15 mouse cellular contexts compared by ENCODE assay signal in genomic region chr2:166149482-166149881, GRCm38 (mm10). TPM values are rescaled to one million over a fixed set of nuclear protein-coding genes. Genes with fewer than 3 reads are reported as not detected.
DNase-seq lines count a peak whose midpoint lies in the region; ATAC-seq and TF ChIP-seq lines count a peak whose summit lies in the region.
"Had no signal": no experiment of that assay in that cellular context is flagged by ENCODE, and none has a peak within 500 bp of the region (broad histone marks: within the 10 kb centered on the region; RNA-seq: fewer than 3 reads in every experiment).

No protein-coding gene starts in this region.

- WGBS in heart, embryonic 14.5 days, result 48% methylated on average over 8 of the region's 8 CpGs
- WGBS in embryonic facial prominence, embryonic 14.5 days, result 47% methylated on average over 8 of the region's 8 CpGs
- 36% methylated on average over 8 of the region's 8 CpGs for WGBS in limb, embryonic 14.5 days
- WGBS in kidney, embryonic 16.5 days, result 74% methylated on average over 8 of the region's 8 CpGs
- 82% methylated on average over 8 of the region's 8 CpGs for WGBS in forebrain, embryonic 13.5 days

- intact Hi-C loops in heart, postnatal 10 days (cut with DNase I), result no loop called here

- peak overlapping the region; percentile 58; the same call in 1 of the 2 replicates for H3K9ac ChIP-seq in heart, embryonic 14.5 days (ENCODE audit: low read length)
- 0 out of 2 replicates have a peak overlapping the region, but pooled peaks have one; percentile 17 for H3K9ac ChIP-seq in embryonic facial prominence, embryonic 14.5 days (ENCODE audit: low read depth, low read length)
- no peak overlapping the region for H3K9ac ChIP-seq in limb, embryonic 14.5 days (ENCODE audit: low read depth, low read length, severe bottlenecking)
- H3K9ac ChIP-seq in kidney, embryonic 16.5 days (replicated peaks; ENCODE audit: low read length), result no peak overlapping the region
- H3K9ac ChIP-seq in forebrain, embryonic 13.5 days, result no peak overlapping the region

- H3K36me3 ChIP-seq in heart, embryonic 14.5 days (ENCODE audit: control insufficient read depth, insufficient read depth, low read length), result peaks cover 11% of the 10 kb centered on the region; the same call in 1 of the 2 replicates
- H3K36me3 ChIP-seq in embryonic facial prominence, embryonic 14.5 days (ENCODE audit: control insufficient read depth, insufficient read depth, low read length), result no peaks in the 10 kb centered on the region
- H3K36me3 ChIP-seq in limb, embryonic 14.5 days (ENCODE audit: control insufficient read depth, insufficient read depth, low read length), result peaks cover 6% of the 10 kb centered on the region; the same call in 1 of the 2 replicates
- no peaks in the 10 kb centered on the region for H3K36me3 ChIP-seq in kidney, embryonic 16.5 days (ENCODE audit: insufficient read depth, low read length)
- no peaks in the 10 kb centered on the region for H3K36me3 ChIP-seq in forebrain, embryonic 13.5 days (ENCODE audit: poor library complexity, severe bottlenecking)

- H3K4me2 ChIP-seq in heart, embryonic 14.5 days (ENCODE audit: low read length), result no peak overlapping the region
- H3K4me2 ChIP-seq in embryonic facial prominence, embryonic 14.5 days (ENCODE audit: low read depth, low read length), result peak overlapping the region; percentile 20; the same call in 1 of the 2 replicates
- H3K4me2 ChIP-seq in limb, embryonic 14.5 days (replicated peaks; ENCODE audit: low read depth, low read length, severe bottlenecking), result peak overlapping the region; percentile 14; the same call in 1 of the 2 replicates
- H3K4me2 ChIP-seq in kidney, embryonic 16.5 days (replicated peaks; ENCODE audit: low read depth, low read length), result no peak overlapping the region
- H3K4me2 ChIP-seq in forebrain, embryonic 13.5 days, result no peak overlapping the region
- H3K4me2 ChIP-seq: liver, embryonic 11.5 days had no signal

- H3K9me3 ChIP-seq in heart, embryonic 14.5 days (ENCODE audit: control insufficient read depth, low read length), result no peaks in the 10 kb centered on the region
- H3K9me3 ChIP-seq in embryonic facial prominence, embryonic 14.5 days (ENCODE audit: control insufficient read depth, low read length), result no peaks in the 10 kb centered on the region
- H3K9me3 ChIP-seq in limb, embryonic 14.5 days (ENCODE audit: control insufficient read depth, low read length), result no peaks in the 10 kb centered on the region
- no peaks in the 10 kb centered on the region for H3K9me3 ChIP-seq in kidney, embryonic 16.5 days (ENCODE audit: low read length)
- no peaks in the 10 kb centered on the region for H3K9me3 ChIP-seq in forebrain, embryonic 13.5 days (replicated peaks)

- no peak for TF ChIP-seq POLR2A in limb, embryonic 14.5 days (IDR thresholded peaks at IDR 0.05; ENCODE audit: borderline replicate concordance, extremely low read depth, insufficient read depth, insufficient read length)

- H3K4me3 ChIP-seq in heart, embryonic 14.5 days (ENCODE audit: control insufficient read depth in 1 of 2, insufficient read depth in 1 of 2, low read depth in 1 of 2, low read length in 2 of 2), result no peak overlapping the region
- H3K4me3 ChIP-seq in brown adipose tissue, adult 24 weeks (ENCODE audit: insufficient read depth, low read depth, low read length), result no peak overlapping the region
- H3K4me3 ChIP-seq in embryonic facial prominence, embryonic 14.5 days (ENCODE audit: low read depth, low read length), result no peak overlapping the region
- H3K4me3 ChIP-seq in limb, embryonic 14.5 days (replicated peaks; ENCODE audit: low read length), result no peak overlapping the region
- H3K4me3 ChIP-seq in kidney, embryonic 16.5 days (ENCODE audit: low read length), result no peak overlapping the region
- H3K4me3 ChIP-seq in forebrain, embryonic 13.5 days, result no peak overlapping the region

- DNase-seq in heart, postnatal 10 days, result no peak
- DNase-seq in embryonic facial prominence, embryonic 14.5 days (ENCODE audit: low spot score), result no peak
- no peak for DNase-seq in limb, embryonic 14.5 days (ENCODE audit: low spot score)
- no peak for DNase-seq in T-cell, adult 2 months (ENCODE audit: low spot score)
- DNase-seq: cerebellum, adult 2 months; kidney, adult 18-20 months; kidney, postnatal 36 days; thymus, postnatal 4 days had no signal

- H3K27me3 ChIP-seq in heart, embryonic 14.5 days (ENCODE audit: control insufficient read depth, insufficient read depth, low read length), result no peaks in the 10 kb centered on the region
- H3K27me3 ChIP-seq in embryonic facial prominence, embryonic 14.5 days (replicated peaks; ENCODE audit: control insufficient read depth, insufficient read depth, low read length), result no peaks in the 10 kb centered on the region
- no peaks in the 10 kb centered on the region for H3K27me3 ChIP-seq in limb, embryonic 14.5 days (ENCODE audit: control insufficient read depth, insufficient read depth, low read length)
- no peaks in the 10 kb centered on the region for H3K27me3 ChIP-seq in kidney, embryonic 16.5 days (ENCODE audit: insufficient read depth, low read length)
- H3K27me3 ChIP-seq in forebrain, embryonic 13.5 days, result peaks cover 12% of the 10 kb centered on the region

- H3K4me1 ChIP-seq in heart, embryonic 14.5 days (ENCODE audit: control insufficient read depth in 2 of 2, insufficient read depth in 2 of 2, low read length in 2 of 2), result peaks cover 78 to 90% of the 10 kb centered on the region in 2 experiments
- H3K4me1 ChIP-seq in brown adipose tissue, adult 24 weeks (ENCODE audit: control insufficient read depth, insufficient read depth, insufficient read length, low read length), result peaks cover 43% of the 10 kb centered on the region
- H3K4me1 ChIP-seq in embryonic facial prominence, embryonic 14.5 days (ENCODE audit: control insufficient read depth, insufficient read depth, low read length), result peaks cover 72% of the 10 kb centered on the region
- H3K4me1 ChIP-seq in limb, embryonic 14.5 days (ENCODE audit: control insufficient read depth, insufficient read depth, low read length), result peaks cover 91% of the 10 kb centered on the region
- peaks cover 79% of the 10 kb centered on the region for H3K4me1 ChIP-seq in kidney, embryonic 16.5 days (ENCODE audit: insufficient read depth, low read length)
- H3K4me1 ChIP-seq in forebrain, embryonic 13.5 days, result peaks cover 63% of the 10 kb centered on the region

- H3K27ac ChIP-seq in heart, embryonic 14.5 days (replicated peaks in 1 of 2; ENCODE audit: control insufficient read depth in 1 of 2, insufficient read depth in 1 of 2, low read depth in 2 of 2, low read length in 2 of 2), result peak overlapping the region; percentile 39 to 74; a peak in 3 of 4 replicates
- H3K27ac ChIP-seq in brown adipose tissue, adult 24 weeks (replicated peaks; ENCODE audit: low read depth, low read length), result peak overlapping the region; percentile 12; the same call in 1 of the 2 replicates
- peak overlapping the region; percentile 66 for H3K27ac ChIP-seq in embryonic facial prominence, embryonic 14.5 days (replicated peaks; ENCODE audit: low read depth, low read length)
- H3K27ac ChIP-seq in limb, embryonic 14.5 days (replicated peaks; ENCODE audit: low read depth, low read length), result peak overlapping the region; percentile 82
- H3K27ac ChIP-seq in kidney, embryonic 16.5 days (ENCODE audit: low read length), result no peak overlapping the region
- no peak overlapping the region for H3K27ac ChIP-seq in forebrain, embryonic 13.5 days

- ATAC-seq in heart, embryonic 14.5 days (ENCODE audit: insufficient number of reproducible peaks, insufficient read depth, low FRiP score, low read depth), result no peak
- ATAC-seq in embryonic facial prominence, embryonic 14.5 days (ENCODE audit: low read depth), result no peak
- no peak for ATAC-seq in limb, embryonic 14.5 days (ENCODE audit: low FRiP score, low read depth)
- ATAC-seq in kidney, embryonic 16.5 days (ENCODE audit: low FRiP score, low TSS enrichment), result no peak
- no peak for ATAC-seq in forebrain, embryonic 13.5 days
- ATAC-seq: activated CD4-positive, CD25-positive, alpha-beta regulatory T cell, adult 4 months; lung, postnatal 0 days had no signal

RNA-seq across cellular contexts. Expression of gene Sulf2, which starts 6.0 kb away (rescaled TPM):
- polyA plus RNA-seq in heart, embryonic 14.5 days (2014; fragmentation: Nextera tagmentation; extraction: Ambion mirVana), result 106 and 115 TPM in 2 replicates
- total RNA-seq in heart, postnatal 10 days (2021), result 10 to 100 TPM; 84.5 to 88.7 TPM
- polyA plus RNA-seq in brown adipose tissue, adult 24 weeks (2012; ENCODE audit: insufficient read depth, insufficient read length, missing spikeins), result 40.8 and 47.5 TPM in 2 replicates
- polyA plus RNA-seq in embryonic facial prominence, embryonic 14.5 days (2014; fragmentation: Nextera tagmentation; extraction: Ambion mirVana), result 139 and 160 TPM in 2 replicates
- 294 and 361 TPM in 2 replicates for polyA plus RNA-seq in limb, embryonic 14.5 days (2012; rRNA removed)
- 200 and 235 TPM in 2 replicates for polyA plus RNA-seq in limb, embryonic 14.5 days (2014; fragmentation: Nextera tagmentation; extraction: Ambion mirVana)
- 52.7 and 54.8 TPM in 2 replicates for polyA plus RNA-seq in kidney, embryonic 16.5 days (2015; fragmentation: Nextera tagmentation; extraction: Ambion mirVana)
- 25.3 and 28.9 TPM in 2 replicates for polyA plus RNA-seq in forebrain, embryonic 13.5 days (2015; fragmentation: Nextera tagmentation; extraction: Ambion mirVana)

Comparison
In these comparisons a context has a peak if more than half of its experiments do, and no peak if none do; other contexts are left out.
1. H3K27ac ChIP-seq: peak in heart, embryonic 14.5 days (2 of 2), brown adipose tissue, adult 24 weeks (single experiment), embryonic facial prominence, embryonic 14.5 days (single experiment) and limb, embryonic 14.5 days (single experiment); none in kidney, embryonic 16.5 days (single experiment) and forebrain, embryonic 13.5 days (single experiment).
2. H3K4me2 ChIP-seq: peak in embryonic facial prominence, embryonic 14.5 days (single experiment) and limb, embryonic 14.5 days (single experiment); none in heart, embryonic 14.5 days (single experiment), kidney, embryonic 16.5 days (single experiment) and forebrain, embryonic 13.5 days (single experiment).
3. H3K9ac ChIP-seq: peak in heart, embryonic 14.5 days (single experiment) and embryonic facial prominence, embryonic 14.5 days (single experiment); none in limb, embryonic 14.5 days (single experiment), kidney, embryonic 16.5 days (single experiment) and forebrain, embryonic 13.5 days (single experiment).